8 mouse cellular contexts compared by ENCODE assay signal in genomic region chr19:53588968-53589367, GRCm38 (mm10). TPM values are rescaled to one million over a fixed set of nuclear protein-coding genes. Genes with fewer than 3 reads are reported as not detected.
DNase-seq lines count a peak whose midpoint lies in the region; ATAC-seq lines count a peak whose summit lies in the region.
"Not testable (repeated sequence)": the region's sequence is repeated elsewhere in the genome, so short reads cannot be mapped to it uniquely, and the experiment has no call there.

TSS of gene Nutf2-ps1 (minus strand) at chr19:53589068.

- H3K36me3 ChIP-seq in erythroblast, embryonic 14.5 days (ENCODE audit: control insufficient read depth); hindbrain, embryonic 11.5 days (ENCODE audit: control insufficient read depth, insufficient read depth, low read length); liver, embryonic 11.5 days (ENCODE audit: control insufficient read depth, insufficient read depth, low read length); midbrain, embryonic 14.5 days (ENCODE audit: control insufficient read depth, insufficient read depth, low read length): not testable (repeated sequence)

- H3K4me2 ChIP-seq in hindbrain, embryonic 11.5 days (replicated peaks; ENCODE audit: low read depth, low read length); liver, embryonic 11.5 days; midbrain, embryonic 14.5 days (ENCODE audit: low read length): not testable (repeated sequence)

- not testable (repeated sequence) for H3K9ac ChIP-seq in hindbrain, embryonic 11.5 days (ENCODE audit: low read depth, low read length); liver, embryonic 11.5 days (ENCODE audit: low read depth, low read length); midbrain, embryonic 14.5 days (replicated peaks; ENCODE audit: low read length)

- not testable (repeated sequence) for DNase-seq in adrenal gland, adult 8-10 months; hindbrain, embryonic 11.5 days (ENCODE audit: low spot score); layer of hippocampus, adult 8-10 months (ENCODE audit: low spot score in 2 of 2); liver, embryonic 11.5 days (ENCODE audit: low spot score); midbrain, embryonic 14.5 days; thymus, postnatal 0 days (ENCODE audit: low spot score)

- H3K27ac ChIP-seq in hindbrain, embryonic 11.5 days (ENCODE audit: low read depth, low read length); liver, embryonic 11.5 days (ENCODE audit: low read depth, low read length); midbrain, embryonic 14.5 days (replicated peaks; ENCODE audit: low read depth, low read length): not testable (repeated sequence)

- peaks cover 16% of the 10 kb centered on the region for H3K9me3 ChIP-seq in erythroblast, embryonic 14.5 days (ENCODE audit: control insufficient read depth, low read length)
- not testable (repeated sequence) for H3K9me3 ChIP-seq in hindbrain, embryonic 11.5 days (ENCODE audit: control insufficient read depth, low read length)
- H3K9me3 ChIP-seq in liver, embryonic 11.5 days (ENCODE audit: control insufficient read depth, low read length): peaks cover 12% of the 10 kb centered on the region
- H3K9me3 ChIP-seq in midbrain, embryonic 14.5 days (ENCODE audit: control insufficient read depth, low read length): peaks cover 11% of the 10 kb centered on the region

- not testable (repeated sequence) for H3K4me3 ChIP-seq in erythroblast, embryonic 14.5 days (replicated peaks); hindbrain, embryonic 11.5 days (ENCODE audit: low read depth, low read length); liver, embryonic 11.5 days (ENCODE audit: low read depth, low read length); midbrain, embryonic 14.5 days (replicated peaks; ENCODE audit: low read depth, low read length)

- 93% methylated on average over 7 of the region's 7 CpGs for WGBS in hindbrain, embryonic 11.5 days
- 95% methylated on average over 7 of the region's 7 CpGs for WGBS in liver, embryonic 11.5 days
- WGBS in midbrain, embryonic 14.5 days: 98% methylated on average over 7 of the region's 7 CpGs

- H3K4me1 ChIP-seq in erythroblast, embryonic 14.5 days (ENCODE audit: control insufficient read depth); hindbrain, embryonic 11.5 days (replicated peaks; ENCODE audit: control insufficient read depth, insufficient read depth, low read length); liver, embryonic 11.5 days (replicated peaks; ENCODE audit: control insufficient read depth, insufficient read depth, low read length); midbrain, embryonic 14.5 days (ENCODE audit: control insufficient read depth, insufficient read depth, low read length): not testable (repeated sequence)

- H3K27me3 ChIP-seq in erythroblast, embryonic 14.5 days (ENCODE audit: control insufficient read depth); hindbrain, embryonic 11.5 days (ENCODE audit: control insufficient read depth, insufficient read depth, low read length); liver, embryonic 11.5 days (replicated peaks; ENCODE audit: control insufficient read depth, insufficient read depth, low read length); midbrain, embryonic 14.5 days (ENCODE audit: control insufficient read depth, insufficient read depth, low read length): not testable (repeated sequence)

- ATAC-seq in granulocyte monocyte progenitor cell, adult 5-6 weeks (replicated peaks; ENCODE audit: poor library complexity, severe bottlenecking); hindbrain, embryonic 11.5 days (ENCODE audit: low FRiP score); liver, embryonic 11.5 days (replicated peaks; ENCODE audit: low FRiP score); midbrain, embryonic 14.5 days (ENCODE audit: low FRiP score, low TSS enrichment): not testable (repeated sequence)

RNA-seq across cellular contexts. Expression of gene Nutf2-ps1, which starts in this region (rescaled TPM):
- 10 to 100 TPM; 64.7 to 85.3 (median 72.1) TPM for total RNA-seq in adrenal gland, adult 8-10 months (2022)
- 9.7 and 12.5 TPM in 2 replicates for polyA plus RNA-seq in erythroblast, embryonic 14.5 days (2012)
- total RNA-seq in granulocyte monocyte progenitor cell, adult 5-6 weeks (2014; fragmentation: Nextera tagmentation): 56.0 and 61.3 TPM in 2 replicates
- 142 and 145 TPM in 2 replicates for total RNA-seq in granulocyte monocyte progenitor cell, adult 5-6 weeks (2017)
- polyA plus RNA-seq in hindbrain, embryonic 11.5 days (2014; fragmentation: Nextera tagmentation; extraction: Ambion mirVana): 484 and 510 TPM in 2 replicates
- total RNA-seq in layer of hippocampus, adult 8-10 months (2022): 10 to 100 TPM; 37.1 to 57.5 (median 47.8) TPM
- polyA plus RNA-seq in liver, embryonic 11.5 days (2014; fragmentation: Nextera tagmentation; extraction: Ambion mirVana): 400 and 410 TPM in 2 replicates
- 221 and 229 TPM in 2 replicates for polyA plus RNA-seq in midbrain, embryonic 14.5 days (2014; fragmentation: Nextera tagmentation; extraction: Ambion mirVana)
- polyA plus RNA-seq in thymus, postnatal 0 days (2015; fragmentation: Nextera tagmentation; extraction: Ambion mirVana): 267 and 304 TPM in 2 replicates

Comparison
In these comparisons a context has a peak if more than half of its experiments do, and no peak if none do; other contexts are left out.
1. RNA of gene Nutf2-ps1 (polyA plus RNA-seq): 484 to 510 TPM in hindbrain, embryonic 11.5 days, 400 to 410 TPM in liver, embryonic 11.5 days, 267 to 304 TPM in thymus, postnatal 0 days and 221 to 229 TPM in midbrain, embryonic 14.5 days; 9.7 to 12.5 TPM in erythroblast, embryonic 14.5 days; every median in the first group is over 10 times any median in the second.